Mouse (Mus musculus): ENCODE data around the gene Stk40. TPM values are rescaled to one million over a fixed set of nuclear protein-coding genes. Genes with fewer than 3 reads are reported as not detected.

The Stk40 gene
- polyA plus RNA-seq, 1 experiment from 2014 or later: 14.6 TPM

GRCm38 (mm10) chr4:126065241-126065640 is 38.5 kb upstream of the Stk40 start:
- no peak for ATAC-seq
- no peak for TF ChIP-seq CTCF (IDR thresholded peaks at IDR 0.05; ENCODE audit: low read depth)
- WGBS: 86% methylated on average over 7 of the region's 7 CpGs

GRCm38 (mm10) chr4:126067401-126068077 is 36.2 kb upstream of the Stk40 start:
- Histone ChIP-seq H3K9ac (ENCODE audit: low read depth, low read length) (no peak overlapping the region), H3K4me2 (replicated peaks; ENCODE audit: low read depth) (no peak overlapping the region), H3K27me3 (replicated peaks; ENCODE audit: control insufficient read depth, insufficient read depth, low read length) (no peaks in the 10 kb centered on the region), H3K36me3 (ENCODE audit: control insufficient read depth, insufficient read depth) (no peaks in the 10 kb centered on the region), H3K9me3 (ENCODE audit: control insufficient read depth) (no peaks in the 10 kb centered on the region), H3K4me3 (ENCODE audit: low read depth, low read length) (no peak overlapping the region), H3K4me1 (replicated peaks; ENCODE audit: control insufficient read depth, insufficient read depth, low read length) (no peaks in the 10 kb centered on the region), H3K27ac (ENCODE audit: low read depth, low read length) (no peak overlapping the region)
- no peak for ATAC-seq
- TF ChIP-seq CTCF (IDR thresholded peaks at IDR 0.05; ENCODE audit: low read depth): no peak
- 69% methylated on average over 15 of the region's 15 CpGs for WGBS

More at GRCm38 (mm10) chr4:126065241-126065640, 38.5 kb upstream of the Stk40 start:
- Histone ChIP-seq H3K36me3 (ENCODE audit: control insufficient read depth, insufficient read depth) (no peaks in the 10 kb centered on the region), H3K27me3 (replicated peaks; ENCODE audit: control insufficient read depth, insufficient read depth, low read length) (no peaks in the 10 kb centered on the region), H3K4me2 (replicated peaks; ENCODE audit: low read depth) (no peak overlapping the region), H3K9ac (ENCODE audit: low read depth, low read length) (no peak overlapping the region), H3K9me3 (ENCODE audit: control insufficient read depth) (no peaks in the 10 kb centered on the region), H3K27ac (ENCODE audit: low read depth, low read length) (no peak overlapping the region), H3K4me1 (replicated peaks; ENCODE audit: control insufficient read depth, insufficient read depth, low read length) (no peaks in the 10 kb centered on the region), H3K4me3 (ENCODE audit: low read depth, low read length) (no peak overlapping the region)

DNA sequence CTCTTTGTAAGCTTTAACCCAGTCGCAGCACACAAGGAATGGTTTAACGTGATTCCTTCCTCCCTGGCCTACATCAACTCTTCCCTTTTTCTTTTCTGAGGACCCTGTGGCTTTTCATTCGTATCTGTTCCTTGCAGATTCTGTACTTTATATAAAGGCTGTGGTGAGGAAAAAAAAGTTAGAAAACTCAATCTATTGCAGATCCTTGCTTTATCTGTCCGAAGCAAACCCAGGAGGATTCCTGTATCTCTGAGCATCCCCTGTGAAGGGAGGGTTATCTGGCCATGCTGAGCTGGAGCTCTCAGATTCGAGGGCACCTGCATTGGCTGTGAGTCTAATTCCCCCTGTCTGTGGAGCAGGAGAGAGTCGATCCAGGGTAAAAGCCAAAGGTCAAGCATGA is 34.9 kb upstream of the Stk40 start:
- no peak overlapping the region for H3K4me3 ChIP-seq (ENCODE audit: low read depth, low read length)
- no peak overlapping the region for H3K27ac ChIP-seq (ENCODE audit: low read depth, low read length)
- H3K4me2 ChIP-seq (replicated peaks; ENCODE audit: low read depth): no peak overlapping the region
- 82% methylated on average over 6 of the region's 6 CpGs for WGBS
- no peaks in the 10 kb centered on the region for H3K36me3 ChIP-seq (ENCODE audit: control insufficient read depth, insufficient read depth)
- H3K9ac ChIP-seq (ENCODE audit: low read depth, low read length): no peak overlapping the region
- no peaks in the 10 kb centered on the region for H3K9me3 ChIP-seq (ENCODE audit: control insufficient read depth)
- no peaks in the 10 kb centered on the region for H3K4me1 ChIP-seq (replicated peaks; ENCODE audit: control insufficient read depth, insufficient read depth, low read length)
- no peak for ATAC-seq
- TF ChIP-seq CTCF (IDR thresholded peaks at IDR 0.05; ENCODE audit: low read depth): no peak
- no peaks in the 10 kb centered on the region for H3K27me3 ChIP-seq (replicated peaks; ENCODE audit: control insufficient read depth, insufficient read depth, low read length)

- no peaks in the 10 kb centered on the region for H3K27me3 ChIP-seq (replicated peaks; ENCODE audit: control insufficient read depth, insufficient read depth, low read length)
- H3K36me3 ChIP-seq (ENCODE audit: control insufficient read depth, insufficient read depth): no peaks in the 10 kb centered on the region
- no peak for ATAC-seq
- no peak overlapping the region for H3K27ac ChIP-seq (ENCODE audit: low read depth, low read length)
- TF ChIP-seq CTCF (IDR thresholded peaks at IDR 0.05; ENCODE audit: low read depth): no peak
- H3K4me3 ChIP-seq (ENCODE audit: low read depth, low read length): no peak overlapping the region
- 66% methylated on average over 6 of the region's 6 CpGs for WGBS
- H3K4me2 ChIP-seq (replicated peaks; ENCODE audit: low read depth): no peak overlapping the region
- H3K4me1 ChIP-seq (replicated peaks; ENCODE audit: control insufficient read depth, insufficient read depth, low read length): no peaks in the 10 kb centered on the region
- 0 out of 2 replicates have a peak, but pooled peaks cover 2% of the 10 kb centered on the region for H3K9me3 ChIP-seq (ENCODE audit: control insufficient read depth)
- no peak overlapping the region for H3K9ac ChIP-seq (ENCODE audit: low read depth, low read length)
Observed at GRCm38 (mm10) chr4:126077833-126078232, 25.9 kb upstream of the Stk40 start.

- Histone ChIP-seq H3K27me3 (replicated peaks; ENCODE audit: control insufficient read depth, insufficient read depth, low read length) (no peaks in the 10 kb centered on the region), H3K4me3 (ENCODE audit: low read depth, low read length) (no peak overlapping the region), H3K9ac (ENCODE audit: low read depth, low read length) (no peak overlapping the region), H3K4me2 (replicated peaks; ENCODE audit: low read depth) (no peak overlapping the region), H3K36me3 (ENCODE audit: control insufficient read depth, insufficient read depth) (no peaks in the 10 kb centered on the region), H3K4me1 (replicated peaks; ENCODE audit: control insufficient read depth, insufficient read depth, low read length) (no peaks in the 10 kb centered on the region), H3K27ac (ENCODE audit: low read depth, low read length) (no peak overlapping the region), H3K9me3 (ENCODE audit: control insufficient read depth) (0 out of 2 replicates have a peak, but pooled peaks cover 2% of the 10 kb centered on the region)
- WGBS: 72% methylated on average over 4 of the region's 4 CpGs
- TF ChIP-seq CTCF (IDR thresholded peaks at IDR 0.05; ENCODE audit: low read depth): no peak
- ATAC-seq: no peak
Observed at GRCm38 (mm10) chr4:126079266-126079665, 24.5 kb upstream of the Stk40 start.

- no peaks in the 10 kb centered on the region for H3K27me3 ChIP-seq (replicated peaks; ENCODE audit: control insufficient read depth, insufficient read depth, low read length)
- H3K4me1 ChIP-seq (replicated peaks; ENCODE audit: control insufficient read depth, insufficient read depth, low read length): no peaks in the 10 kb centered on the region
- H3K9ac ChIP-seq (ENCODE audit: low read depth, low read length): no peak overlapping the region
- no peaks in the 10 kb centered on the region for H3K36me3 ChIP-seq (ENCODE audit: control insufficient read depth, insufficient read depth)
- H3K4me2 ChIP-seq (replicated peaks; ENCODE audit: low read depth): no peak overlapping the region
- H3K9me3 ChIP-seq (ENCODE audit: control insufficient read depth): 0 out of 2 replicates have a peak, but pooled peaks cover 2% of the 10 kb centered on the region
- no peak for TF ChIP-seq CTCF (IDR thresholded peaks at IDR 0.05; ENCODE audit: low read depth)
- no peak overlapping the region for H3K4me3 ChIP-seq (ENCODE audit: low read depth, low read length)
- 88% methylated on average over 1 of the region's 1 CpGs for WGBS
- no peak for ATAC-seq
- H3K27ac ChIP-seq (ENCODE audit: low read depth, low read length): no peak overlapping the region
Observed at GRCm38 (mm10) chr4:126081601-126082000, 22.2 kb upstream of the Stk40 start.
